Mouse (Mus musculus) cerebellum, adult 2 months (tissue): Measurements from ENCODE around the gene Pbld1.

Experiments used
- CTCF ChIP-seq: fragments of 200-500 bp; IDR thresholded peaks from 2 replicates; pipeline ENCODE4 v1.5.1; 2011; ENCODE audit warnings: low read depth, mild to moderate bottlenecking, control low read depth, low read length, moderate library complexity, borderline replicate concordance; ENCODE audit not compliant: insufficient read depth
- POLR2A ChIP-seq: fragments of 200-500 bp; IDR thresholded peaks from 2 replicates; pipeline ENCODE4 v1.6.1; 2011; ENCODE audit warnings: low read length, control low read depth, borderline replicate concordance; ENCODE audit not compliant: insufficient read depth

GRCm38 (mm10) chr10:63062696-63063095 lies 2.7 kb downstream of the Pbld1 start:
- no peak for TF ChIP-seq CTCF
- no peak for TF ChIP-seq POLR2A
